Comparison of ENCODE assay signal across 9 mouse cellular contexts in genomic region chr11:54312021-54312420, GRCm38 (mm10). TPM values are rescaled to one million over a fixed set of nuclear protein-coding genes. Genes with fewer than 3 reads are reported as not detected.
A peak's percentile ranks its signal among the peaks of the same experiment; 100 is the strongest.
DNase-seq lines count a peak whose midpoint lies in the region; TF ChIP-seq lines count a peak whose summit lies in the region.
"Had no signal": no experiment of that assay in that cellular context is flagged by ENCODE, and none has a peak within 500 bp of the region (broad histone marks: within the 10 kb centered on the region; RNA-seq: fewer than 3 reads in every experiment).

No protein-coding gene starts in this region.

- H3K4me1 ChIP-seq in heart, embryonic 10.5 days = peaks cover 36% of the 10 kb centered on the region
- H3K4me1 ChIP-seq: lung, embryonic 15.5 days had no signal

- peak overlapping the region; percentile 52 for H3K27ac ChIP-seq in heart, embryonic 10.5 days
- H3K27ac ChIP-seq: lung, embryonic 15.5 days had no signal

- no peaks in the 10 kb centered on the region for H3K36me3 ChIP-seq in heart, embryonic 10.5 days
- H3K36me3 ChIP-seq: lung, embryonic 15.5 days had no signal

- DNase-seq in left cerebral cortex, postnatal 10 days (ENCODE audit: extremely low spot score in 1 of 2, low spot score in 2 of 2) = peak; percentile 53 to 56
- no peak for DNase-seq in left cerebral cortex, adult 18-20 months (ENCODE audit: low spot score in 2 of 2)
- peak; percentile 84 for DNase-seq in brain, embryonic 14.5 days (ENCODE audit: low read depth)
- DNase-seq in heart, embryonic 10.5 days (ENCODE audit: low spot score) = no peak
- DNase-seq in left cerebral cortex, postnatal 14 days (ENCODE audit: low spot score in 2 of 2) = peak; percentile 38 to 61
- peak; percentile 32 to 55 for DNase-seq in right cerebral cortex, adult 2 months (ENCODE audit: low spot score in 2 of 2)
- no peak for DNase-seq in natural killer cell, adult 2 months (ENCODE audit: low spot score in 2 of 2)

- intact Hi-C loops in left cerebral cortex, postnatal 10 days (cut with DNase I) = no loop called here
- intact Hi-C loops in left cerebral cortex, postnatal 14 days (cut with DNase I) = no loop called here

- no peak overlapping the region for H3K4me3 ChIP-seq in heart, embryonic 10.5 days
- H3K4me3 ChIP-seq: lung, embryonic 15.5 days had no signal

- 12% methylated on average over 5 of the region's 5 CpGs for WGBS in heart, embryonic 10.5 days

- no peak for TF ChIP-seq POLR2A in brain, embryonic 14.5 days (IDR thresholded peaks at IDR 0.05; ENCODE audit: borderline replicate concordance, extremely low read depth, insufficient read depth, insufficient read length, poor library complexity, severe bottlenecking)

- TF ChIP-seq CTCF in brain, embryonic 14.5 days (IDR thresholded peaks at IDR 0.05; ENCODE audit: borderline replicate concordance, extremely low read depth, insufficient read depth, insufficient read length) = no peak

- peaks cover 1% of the 10 kb centered on the region; the same call in 1 of the 2 replicates for H3K27me3 ChIP-seq in heart, embryonic 10.5 days (ENCODE audit: insufficient read depth, poor library complexity, severe bottlenecking)
- H3K27me3 ChIP-seq: lung, embryonic 15.5 days had no signal

- H3K9me3 ChIP-seq in heart, embryonic 10.5 days = no peaks in the 10 kb centered on the region
- H3K9me3 ChIP-seq: lung, embryonic 15.5 days had no signal

RNA-seq across cellular contexts. Expression of gene Acsl6, which starts 8.4 kb away (rescaled TPM):
- 100 to 1,000 TPM; 134 to 136 TPM for total RNA-seq in left cerebral cortex, postnatal 10 days (2021)
- 100 to 1,000 TPM; 178 to 205 TPM for total RNA-seq in left cerebral cortex, adult 18-20 months (2021)
- 46.4 and 50.9 TPM in 2 replicates for polyA plus RNA-seq in brain, embryonic 14.5 days (2012; rRNA removed)
- 1.1 and 1.2 TPM in 2 replicates for polyA plus RNA-seq in heart, embryonic 10.5 days (2016; fragmentation: Nextera tagmentation; extraction: Ambion mirVana)
- total RNA-seq in left cerebral cortex, postnatal 14 days (2021) = 100 to 1,000 TPM; 183 to 184 TPM

RNA-seq across cellular contexts. Expression of gene Il3, which starts 44.9 kb away (rescaled TPM):
- total RNA-seq in left cerebral cortex, postnatal 10 days (2021) = not detected
- total RNA-seq in left cerebral cortex, adult 18-20 months (2021) = not detected
- not detected in 2 replicates for polyA plus RNA-seq in brain, embryonic 14.5 days (2012; rRNA removed)
- not detected in 2 replicates for polyA plus RNA-seq in heart, embryonic 10.5 days (2016; fragmentation: Nextera tagmentation; extraction: Ambion mirVana)
- total RNA-seq in left cerebral cortex, postnatal 14 days (2021) = not detected
- polyA plus RNA-seq: heart, embryonic 14.5 days; lung, embryonic 15.5 days had no signal

RNA-seq across cellular contexts. Expression of gene Meikin, which starts 58.4 kb away (rescaled TPM):
- not detected for total RNA-seq in left cerebral cortex, postnatal 10 days (2021)
- not detected for total RNA-seq in left cerebral cortex, adult 18-20 months (2021)
- polyA plus RNA-seq in brain, embryonic 14.5 days (2012; rRNA removed) = not detected in 2 replicates
- not detected in 2 replicates for polyA plus RNA-seq in heart, embryonic 10.5 days (2016; fragmentation: Nextera tagmentation; extraction: Ambion mirVana)
- not detected for total RNA-seq in left cerebral cortex, postnatal 14 days (2021)
- polyA plus RNA-seq: heart, embryonic 14.5 days; lung, embryonic 15.5 days had no signal

Comparison
In these comparisons a context has a peak if more than half of its experiments do, and no peak if none do; other contexts are left out.
1. DNase-seq: peak in left cerebral cortex, postnatal 10 days (2 of 2), brain, embryonic 14.5 days (single experiment), left cerebral cortex, postnatal 14 days (2 of 2) and right cerebral cortex, adult 2 months (2 of 2); none in left cerebral cortex, adult 18-20 months (0 of 2), heart, embryonic 10.5 days (single experiment) and natural killer cell, adult 2 months (0 of 2).